Mouse (Mus musculus) thymus, postnatal 36 days (tissue): ENCODE data around the gene Mdm1.
"Not testable (repeated sequence)": the region's sequence is repeated elsewhere in the genome, so short reads cannot be mapped to it uniquely, and the experiment has no call there.

Source experiments
- DNase-seq, 2 experiments: peaks; one replicate each; pipeline ENCODE4 v3.0.0; 2022; ENCODE audit warnings: mixed read lengths in 2 of 2

Gene Mdm1

GRCm38 (mm10) chr10:118125236-118125635 lies 16.4 kb upstream of the Mdm1 start:
- DNase-seq = no peak

DNA sequence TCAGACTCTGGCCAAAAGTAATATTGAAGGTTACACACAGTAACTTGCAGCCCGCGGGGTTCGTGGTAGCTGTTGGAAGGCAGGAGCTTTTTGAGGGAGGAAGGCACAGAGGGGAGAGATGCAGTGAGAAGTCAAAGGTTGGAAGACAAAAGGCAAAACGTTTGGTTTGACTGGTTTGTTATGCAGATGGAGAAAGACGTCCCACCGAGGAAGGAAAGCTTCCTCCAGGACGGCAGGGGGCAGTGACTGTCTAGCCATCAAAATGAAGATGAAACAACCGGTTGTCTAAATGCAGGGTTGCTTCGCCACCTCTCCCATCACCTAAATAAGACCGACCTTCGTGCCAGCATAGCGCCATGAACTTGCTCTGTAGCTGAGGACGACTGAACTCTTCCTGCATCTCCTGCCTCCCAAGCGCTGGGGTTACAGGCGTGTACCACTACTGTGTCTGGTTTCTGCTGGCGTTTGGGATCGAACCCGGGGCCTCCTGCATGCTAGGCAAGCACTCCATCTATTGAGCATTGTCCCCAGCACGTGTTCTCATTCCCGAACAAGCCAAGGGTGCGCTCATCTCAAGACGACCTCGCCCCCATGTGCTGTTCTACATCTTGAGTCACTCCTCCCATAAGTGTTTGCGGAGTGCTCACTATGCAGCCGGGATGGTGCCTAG lies 15.7 kb upstream of the Mdm1 start:
- DNase-seq = no peak

DNA sequence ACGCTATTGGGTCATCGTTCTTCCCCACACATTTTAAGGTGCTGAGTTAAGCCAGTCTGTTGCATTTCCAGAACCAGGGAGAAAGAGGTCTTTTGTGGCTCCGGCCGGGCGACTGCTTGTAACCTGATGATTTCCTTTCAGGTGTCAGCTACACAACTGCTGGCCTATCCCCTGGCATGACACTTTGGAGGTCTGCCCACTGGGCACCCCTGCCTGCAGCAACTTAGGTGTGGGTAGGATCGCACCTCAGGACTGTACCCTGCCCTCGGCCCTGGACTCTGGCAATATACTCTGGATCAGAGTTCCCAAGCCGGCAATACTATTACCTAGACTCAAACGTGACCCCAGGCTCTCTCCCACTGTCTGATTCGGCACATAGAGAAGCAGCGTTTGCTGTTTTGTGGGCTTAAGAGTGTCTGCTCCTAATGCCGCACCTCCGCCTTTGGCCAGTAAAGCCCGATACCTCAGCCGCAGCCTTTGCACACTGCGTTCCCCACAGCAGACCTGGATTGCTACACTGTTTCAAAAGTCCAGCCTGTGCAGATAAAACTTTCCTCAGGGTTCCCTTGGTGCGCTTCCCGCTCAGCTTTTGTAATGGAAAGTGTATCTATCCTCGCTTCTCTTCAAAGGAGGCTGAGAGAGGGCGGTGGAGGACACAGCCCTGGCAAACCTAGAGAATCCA lies 12.5 kb upstream of the Mdm1 start:
- no peak for DNase-seq

DNA sequence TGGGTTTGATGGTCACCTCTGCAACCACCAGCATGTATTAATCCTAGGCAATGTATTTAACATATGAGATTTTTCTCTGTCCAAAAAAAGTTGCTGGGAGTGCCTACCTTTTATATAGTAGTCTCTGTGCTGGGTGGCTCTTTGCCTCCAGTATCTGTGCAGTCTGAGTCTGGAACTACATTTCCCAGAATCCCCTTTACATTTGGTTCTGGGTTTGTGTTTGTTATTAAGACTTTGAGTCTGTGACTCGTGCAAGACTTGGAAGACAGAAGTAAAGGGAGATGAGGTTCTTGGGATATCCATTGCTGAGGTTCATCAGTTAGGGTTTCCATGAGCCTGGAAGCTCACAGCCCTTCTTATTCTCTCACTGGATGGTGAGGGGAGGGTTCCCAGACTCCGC lies 11.6 kb upstream of the Mdm1 start:
- DNase-seq = no peak

DNA sequence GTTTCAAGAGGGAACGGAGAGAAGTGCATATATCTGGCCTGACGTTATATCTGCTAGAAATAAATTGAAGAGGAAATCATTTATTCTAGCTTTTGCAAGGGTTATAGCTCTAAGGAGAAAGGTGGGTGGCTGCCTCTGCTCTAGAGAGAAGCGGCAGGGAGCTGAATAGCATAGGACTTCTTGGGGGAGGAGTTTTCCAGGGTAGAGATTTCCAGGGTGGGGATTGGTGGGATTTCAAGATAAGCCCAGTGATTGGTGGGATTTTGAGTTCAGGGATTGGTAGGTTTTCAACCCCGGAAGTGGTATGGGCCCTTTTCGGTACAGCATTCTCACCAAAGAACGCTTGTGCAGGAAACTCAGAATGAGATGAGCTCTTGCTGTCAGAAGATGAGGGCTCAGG lies 8.6 kb upstream of the Mdm1 start:
- no peak for DNase-seq

- DNase-seq = no peak
These were observed 3.1 kb upstream of the Mdm1 start for GRCm38 (mm10) chr10:118138508-118138907.

- no peak for DNase-seq
These were observed 1.6 kb upstream of the Mdm1 start for GRCm38 (mm10) chr10:118139837-118140570.

- DNase-seq = no peak
These were observed 532 bp downstream of the Mdm1 start for GRCm38 (mm10) chr10:118141884-118142801.

DNA sequence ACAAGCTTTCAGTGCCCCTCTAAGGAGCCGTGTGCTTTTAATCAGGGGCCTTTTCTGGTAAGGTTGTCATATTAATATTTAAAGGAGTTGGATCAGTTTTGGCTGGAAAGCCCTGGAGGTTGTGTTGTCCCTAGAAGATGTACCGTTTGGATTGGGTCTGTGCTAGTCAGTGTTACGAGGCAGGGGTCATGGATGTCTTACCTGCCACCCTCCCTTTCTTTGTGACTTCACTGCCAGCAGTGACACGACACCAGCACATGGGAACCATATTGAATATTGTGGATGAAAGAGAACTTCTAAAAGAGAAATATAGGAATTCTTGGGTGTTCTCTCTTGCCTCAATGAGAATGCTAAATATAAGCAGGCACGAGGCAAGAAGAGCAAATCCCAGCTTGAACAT lies 7.8 kb downstream of the Mdm1 start:
- DNase-seq = no peak

- no peak for DNase-seq
These were observed 9.3 kb downstream of the Mdm1 start for GRCm38 (mm10) chr10:118150866-118151265.

GRCm38 (mm10) chr10:118155932-118156331 lies 14.3 kb downstream of the Mdm1 start:
- no peak for DNase-seq

DNA sequence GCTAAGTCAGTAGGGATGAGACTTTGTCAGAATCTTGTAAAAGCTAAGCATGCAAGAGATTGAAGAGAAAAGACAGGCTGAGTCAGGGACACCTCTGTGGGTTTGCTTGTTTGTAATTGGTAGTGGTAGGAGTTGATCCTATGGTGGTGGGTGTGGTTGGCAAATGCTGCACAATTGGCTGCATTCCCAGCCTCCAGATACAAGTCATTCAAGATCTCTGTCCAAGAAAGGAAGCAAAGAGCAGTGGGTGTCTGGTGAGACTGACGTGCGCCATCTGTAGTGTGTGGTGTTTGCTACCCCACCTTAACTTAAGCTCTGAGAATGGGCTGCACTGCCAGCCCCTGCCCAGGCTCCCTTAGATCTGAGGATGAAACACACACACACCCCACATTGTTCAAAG lies 19.5 kb downstream of the Mdm1 start:
- DNase-seq = no peak

GRCm38 (mm10) chr10:118169212-118169611 lies 27.6 kb downstream of the Mdm1 start:
- DNase-seq = no peak

DNA sequence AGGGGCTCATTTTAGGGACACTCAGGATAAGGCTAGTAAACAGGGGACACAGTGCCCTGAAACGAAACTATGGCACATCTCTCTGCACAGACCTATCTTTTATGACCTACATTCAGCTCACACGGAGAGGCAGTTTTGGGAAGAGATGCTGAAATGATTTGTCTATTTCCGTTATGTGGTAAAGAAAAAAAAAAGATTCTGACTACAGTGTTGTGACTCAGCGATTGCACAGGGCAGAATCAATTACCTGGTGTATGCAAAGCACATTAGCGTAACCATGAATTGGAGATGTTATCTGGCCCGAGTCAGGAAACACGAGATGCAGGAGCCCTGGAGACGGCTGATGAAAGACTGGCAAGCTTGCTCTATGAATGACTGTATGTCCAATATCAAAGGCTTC lies 30.8 kb downstream of the Mdm1 start:
- DNase-seq = no peak

- no peak for DNase-seq
These were observed 31.3 kb downstream of the Mdm1 start for GRCm38 (mm10) chr10:118172876-118173275.

GRCm38 (mm10) chr10:118175542-118175941 lies 33.9 kb downstream of the Mdm1 start:
- not testable (repeated sequence) for DNase-seq

DNA sequence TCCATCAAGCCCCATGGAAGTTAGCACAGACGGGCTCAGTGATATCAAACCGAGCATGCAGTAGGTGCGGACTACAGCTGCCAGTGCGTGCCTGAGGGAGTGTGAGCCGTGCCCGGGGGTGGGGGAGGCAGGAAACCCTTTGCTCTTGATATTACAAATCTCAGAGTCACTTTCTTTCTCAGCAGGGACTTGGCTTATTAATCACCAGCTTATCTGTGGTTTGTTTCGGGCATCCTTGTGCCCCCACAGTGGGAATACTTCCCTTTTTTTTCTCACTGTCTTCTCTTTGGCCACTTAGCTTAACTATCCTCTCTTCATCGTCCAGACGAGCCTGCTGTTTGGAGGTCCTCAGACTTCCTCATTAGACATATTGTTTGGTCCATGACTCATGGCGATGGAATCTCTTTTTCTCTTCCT lies 37.1 kb downstream of the Mdm1 start:
- no peak for DNase-seq

DNA sequence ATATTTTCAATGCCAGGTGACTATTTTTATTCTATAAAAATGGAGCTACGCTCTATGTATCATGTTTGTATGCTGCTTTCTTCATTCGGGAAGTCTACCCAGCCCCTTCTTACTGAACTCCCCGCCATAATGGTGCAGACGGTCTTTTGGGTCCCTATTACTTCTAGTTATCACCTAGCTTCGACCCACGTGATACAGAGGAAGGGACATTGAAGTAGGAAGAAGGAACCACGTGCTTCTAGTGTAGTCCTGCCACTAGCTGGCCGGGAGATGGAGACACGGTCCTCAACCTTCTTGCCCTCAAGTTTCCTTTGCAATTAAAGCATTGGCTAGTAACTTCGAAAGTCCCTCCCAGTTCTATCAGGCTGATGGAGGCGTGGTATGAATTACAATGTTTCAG lies 37.7 kb downstream of the Mdm1 start:
- DNase-seq = no peak

GRCm38 (mm10) chr10:118195150-118195549 lies 53.5 kb downstream of the Mdm1 start:
- not testable (repeated sequence) for DNase-seq

GRCm38 (mm10) chr10:118204642-118205041 lies 63.0 kb downstream of the Mdm1 start, which contains the start of gene Il22:
Gene Il22, plus strand, starts transcription at chr10:118204942.
- DNase-seq = no peak

- DNase-seq = not testable (repeated sequence)
These were observed 74.2 kb downstream of the Mdm1 start for GRCm38 (mm10) chr10:118215719-118216393.
